Mouse (Mus musculus) cortical plate, adult 2 months (tissue): ENCODE results near the gene Sumf1.

Experiments
- CTCF ChIP-seq: fragments of 200-500 bp; IDR thresholded peaks from 2 replicates; pipeline ENCODE4 v1.5.1; 2011; ENCODE audit warnings: mild to moderate bottlenecking, control low read depth, low read length; ENCODE audit not compliant: insufficient read depth; ENCODE audit errors: extremely low read depth
- POLR2A ChIP-seq: fragments of 200-500 bp; IDR thresholded peaks from 2 replicates; pipeline ENCODE4 v1.6.1; 2011; ENCODE audit warnings: mild to moderate bottlenecking, low read length, control low read depth; ENCODE audit not compliant: insufficient read depth; ENCODE audit errors: extremely low read depth

GRCm38 (mm10) chr6:108101936-108102830 is 83.2 kb downstream of the Sumf1 start:
- no peak for TF ChIP-seq POLR2A
- no peak for TF ChIP-seq CTCF
